Mouse (Mus musculus) C2C12 (cell line): Measurements from ENCODE around the gene Dennd6b. TPM values are rescaled to one million over a fixed set of nuclear protein-coding genes. Genes with fewer than 3 reads are reported as not detected.

Experiments used
- H3K27me3 ChIP-seq: one replicate; pipeline ENCODE4 v1.6.1; 2011; ENCODE audit not compliant: control insufficient read depth, insufficient read depth, insufficient read length
- H3K36me3 ChIP-seq: one replicate; pipeline ENCODE4 v1.6.1; 2011; ENCODE audit not compliant: control insufficient read depth, insufficient read depth
- H3K4me3 ChIP-seq: one replicate; pipeline ENCODE4 v1.5.1; 2011; ENCODE audit warnings: mild to moderate bottlenecking, control low read depth; ENCODE audit not compliant: poor library complexity, insufficient read depth, severe bottlenecking
- H3K79me2 ChIP-seq: one replicate; pipeline ENCODE4 v1.6.1; 2011; ENCODE audit not compliant: control insufficient read depth, insufficient read depth
- H3K79me3 ChIP-seq: one replicate; pipeline ENCODE4 v1.6.1; 2011; ENCODE audit warnings: low read depth, control low read depth
- H3ac ChIP-seq: one replicate; pipeline ENCODE3; 2011; ENCODE audit warnings: low read depth; ENCODE audit not compliant: control insufficient read depth, insufficient read length
- CEBPB ChIP-seq: IDR thresholded peaks from one replicate; pipeline ENCODE4 v1.6.1; 2011; ENCODE audit warnings: low read depth, mild to moderate bottlenecking, control low read depth, moderate library complexity
- CTCF ChIP-seq: IDR thresholded peaks from one replicate; pipeline ENCODE4 v1.5.1; 2011; ENCODE audit not compliant: control insufficient read depth, insufficient read depth, insufficient read length
- FOSL1 ChIP-seq: IDR thresholded peaks from one replicate; pipeline ENCODE4 v1.8.0; 2011; ENCODE audit warnings: mild to moderate bottlenecking, low read length; ENCODE audit not compliant: poor library complexity, insufficient read depth, severe bottlenecking
- MAX ChIP-seq: IDR thresholded peaks from one replicate; pipeline ENCODE4 v1.6.1; 2011; ENCODE audit warnings: mild to moderate bottlenecking, control low read depth
- MYOD1 ChIP-seq: IDR thresholded peaks from one replicate; pipeline ENCODE4 v1.6.1; 2011; ENCODE audit warnings: low read depth; ENCODE audit not compliant: control insufficient read depth, insufficient read length
- MYOG ChIP-seq: IDR thresholded peaks from one replicate; pipeline ENCODE4 v1.6.1; 2011; ENCODE audit not compliant: control insufficient read depth, insufficient read length; ENCODE audit errors: extremely low read depth
- USF1 ChIP-seq: IDR thresholded peaks from one replicate; pipeline ENCODE4 v1.6.1; 2011; ENCODE audit warnings: low read depth, mild to moderate bottlenecking, control low read depth, moderate library complexity
- polyA plus RNA-seq: library from polyadenylated mRNA; unstranded; fragments of >200 nt; fragmentation: generic; extraction: Trizol; gene quantifications from one replicate; pipeline ENCODE4 v1.2.1, GENCODE M21; 2012; ENCODE audit warnings: missing spikeins

Dennd6b gene
- polyA plus RNA-seq, 1 experiment = 2.1 TPM

DNA sequence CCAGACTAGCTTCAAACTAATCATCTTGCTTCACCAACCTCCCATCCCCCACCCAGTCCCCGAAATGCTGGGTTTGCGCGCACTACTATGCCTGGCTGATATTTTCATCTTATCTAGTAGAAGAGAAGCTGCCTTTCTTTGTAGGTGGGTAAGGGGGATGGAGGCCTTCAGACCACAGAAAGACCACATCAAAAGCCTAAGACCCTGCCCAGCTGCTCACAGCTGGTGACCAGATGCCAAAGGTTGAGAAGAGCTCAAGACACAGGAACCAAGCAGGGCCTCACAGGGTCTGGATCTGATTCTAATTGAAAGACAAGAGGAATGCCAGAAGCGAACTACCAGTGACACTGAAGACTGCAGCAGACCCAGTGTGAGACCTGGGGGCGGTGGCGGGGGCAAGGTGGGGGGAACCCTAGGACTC, 1.0 kb downstream of the Dennd6b start:
- H3K27me3 ChIP-seq = no peaks in the 10 kb centered on the region
- TF ChIP-seq CEBPB (no peak), MYOG (no peak), CTCF (no peak), FOSL1 (no peak), USF1 (no peak), MAX (no peak), MYOD1 (no peak)

DNA sequence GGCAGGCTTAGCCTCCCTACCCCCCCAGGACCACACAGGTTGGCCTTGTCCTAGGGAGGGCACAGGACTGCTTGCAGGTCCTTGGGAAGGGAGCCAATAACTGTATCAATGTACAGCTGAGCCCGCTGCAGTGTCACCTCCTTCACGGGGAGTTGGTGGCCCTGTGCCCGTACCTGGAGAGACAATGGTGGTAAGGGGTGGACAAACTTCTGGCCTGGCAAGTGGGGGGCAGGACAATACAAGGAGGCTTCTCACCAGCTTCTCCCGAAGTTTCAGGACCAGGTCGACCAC, 11.4 kb downstream of the Dennd6b start:
- Histone ChIP-seq H3K4me3 (no peak overlapping the region), H3K27me3 (no peaks in the 10 kb centered on the region), H3ac (no peak overlapping the region), H3K79me2 (peaks cover 7% of the 10 kb centered on the region), H3K36me3 (no peaks in the 10 kb centered on the region), H3K79me3 (peaks cover 2% of the 10 kb centered on the region)
- TF ChIP-seq CTCF = no peak
- no peak for TF ChIP-seq CEBPB
- TF ChIP-seq MYOG = no peak
- TF ChIP-seq MYOD1 = no peak
- no peak for TF ChIP-seq FOSL1
- TF ChIP-seq USF1 = no peak
- TF ChIP-seq MAX = no peak

More for the DNA sequence above, 1.0 kb downstream of the Dennd6b start:
- no peaks in the 10 kb centered on the region for H3K79me3 ChIP-seq
- peak overlapping the region; percentile 62 for H3ac ChIP-seq
- no peaks in the 10 kb centered on the region for H3K79me2 ChIP-seq
- H3K4me3 ChIP-seq = peak overlapping the region; percentile 99
- H3K36me3 ChIP-seq = no peaks in the 10 kb centered on the region

DNA sequence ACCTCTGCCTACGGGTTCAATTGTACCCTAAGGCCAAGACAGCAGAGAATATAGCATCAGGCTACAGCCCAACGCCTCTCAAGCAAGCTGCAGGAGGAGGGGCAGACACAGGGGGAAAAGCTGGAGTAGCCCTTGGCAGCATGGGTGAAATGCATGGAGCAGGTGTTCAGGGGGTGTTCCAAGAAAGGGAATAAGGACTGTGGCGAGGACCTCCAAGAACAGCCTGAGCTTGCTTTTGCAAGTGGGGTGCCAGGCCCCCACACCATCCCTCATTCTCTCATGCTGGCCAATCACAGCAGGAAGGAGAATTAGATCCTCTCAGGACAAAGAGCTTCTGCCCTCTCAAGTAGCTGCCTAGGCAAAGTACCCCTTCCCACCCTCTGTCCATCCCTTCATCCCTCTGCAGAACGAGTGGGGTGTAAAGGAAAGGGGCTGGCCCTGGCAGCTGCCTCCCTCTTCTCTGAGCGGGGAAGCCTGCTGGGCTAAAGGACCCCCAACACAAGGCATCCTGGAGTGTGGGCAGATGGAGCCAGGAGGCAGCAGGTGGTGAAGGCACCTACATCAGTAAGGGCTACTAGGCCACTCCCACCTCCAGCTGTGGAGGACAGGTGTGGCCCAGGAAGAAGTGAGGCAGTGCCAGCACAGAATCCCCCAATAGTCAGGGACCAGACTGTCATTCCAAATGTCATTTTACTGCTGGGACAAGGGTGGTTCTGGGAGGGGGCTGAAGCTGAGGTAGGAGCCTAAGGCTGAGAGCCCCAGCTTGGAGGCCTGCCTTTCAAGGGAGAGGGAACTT, 12.0 kb downstream of the Dennd6b start:
- no peak overlapping the region for H3K4me3 ChIP-seq
- H3ac ChIP-seq = no peak overlapping the region
- no peaks in the 10 kb centered on the region for H3K36me3 ChIP-seq
- TF ChIP-seq USF1 (no peak), FOSL1 (no peak), CEBPB (no peak), MAX (no peak), MYOD1 (no peak), CTCF (no peak), MYOG (no peak)
- H3K27me3 ChIP-seq = no peaks in the 10 kb centered on the region
- peaks cover 7% of the 10 kb centered on the region for H3K79me3 ChIP-seq
- peaks cover 13% of the 10 kb centered on the region for H3K79me2 ChIP-seq

DNA sequence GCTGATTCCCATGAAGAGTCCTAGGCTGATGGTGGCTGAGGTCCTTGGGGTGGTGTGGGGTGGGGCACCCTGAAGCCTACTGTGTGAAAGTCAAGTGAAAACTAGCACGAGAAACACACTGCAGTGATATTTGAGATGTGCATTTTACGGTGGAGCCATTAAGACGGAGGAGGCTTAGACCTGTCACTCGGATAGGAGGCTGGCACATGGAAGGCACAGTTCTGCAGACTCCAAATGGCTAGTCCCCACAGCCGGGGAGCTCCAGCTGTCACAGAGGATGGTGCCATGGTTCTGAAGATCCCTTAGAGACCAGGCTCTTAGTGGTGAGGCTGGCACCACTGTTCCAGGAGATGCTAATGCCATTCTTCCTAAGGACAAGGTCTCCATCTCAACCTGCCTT, 13.5 kb downstream of the Dennd6b start:
- Histone ChIP-seq H3K79me3 (peaks cover 20% of the 10 kb centered on the region), H3K4me3 (no peak overlapping the region), H3K36me3 (no peaks in the 10 kb centered on the region), H3K79me2 (peaks cover 28% of the 10 kb centered on the region), H3ac (no peak overlapping the region), H3K27me3 (no peaks in the 10 kb centered on the region)
- no peak for TF ChIP-seq CTCF
- no peak for TF ChIP-seq CEBPB
- no peak for TF ChIP-seq MYOD1
- no peak for TF ChIP-seq MAX
- TF ChIP-seq MYOG = no peak
- TF ChIP-seq USF1 = no peak
- TF ChIP-seq FOSL1 = no peak

DNA sequence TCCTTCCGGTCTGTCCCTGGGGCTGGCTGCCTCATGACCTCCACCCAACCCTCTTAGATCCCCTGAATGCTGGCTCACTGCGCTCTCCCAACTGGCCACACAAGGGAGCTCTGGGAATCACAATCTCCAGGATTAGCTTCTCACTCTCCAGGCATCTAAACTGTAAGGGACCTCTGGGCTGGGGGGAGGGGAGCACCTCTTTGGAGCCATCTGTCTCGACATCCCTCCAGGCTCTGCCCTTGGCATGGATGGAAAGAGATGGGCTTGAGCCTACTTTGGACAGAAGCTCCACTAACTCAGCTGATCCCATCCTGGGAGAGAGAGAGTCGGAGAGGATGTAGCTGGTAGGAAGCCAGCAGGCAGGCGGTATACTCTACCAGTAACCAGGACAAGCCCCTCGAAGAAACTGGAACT, 14.0 kb downstream of the Dennd6b start:
- peaks cover 33% of the 10 kb centered on the region for H3K79me2 ChIP-seq
- peaks cover 2% of the 10 kb centered on the region for H3K36me3 ChIP-seq
- no peak overlapping the region for H3K4me3 ChIP-seq
- peak; percentile 36 for TF ChIP-seq CTCF
- TF ChIP-seq CEBPB = no peak
- H3K27me3 ChIP-seq = no peaks in the 10 kb centered on the region
- H3K79me3 ChIP-seq = peaks cover 23% of the 10 kb centered on the region
- no peak overlapping the region for H3ac ChIP-seq
